Comparison of ENCODE assay signal across 1 mouse cellular context in the genomic region with DNA sequence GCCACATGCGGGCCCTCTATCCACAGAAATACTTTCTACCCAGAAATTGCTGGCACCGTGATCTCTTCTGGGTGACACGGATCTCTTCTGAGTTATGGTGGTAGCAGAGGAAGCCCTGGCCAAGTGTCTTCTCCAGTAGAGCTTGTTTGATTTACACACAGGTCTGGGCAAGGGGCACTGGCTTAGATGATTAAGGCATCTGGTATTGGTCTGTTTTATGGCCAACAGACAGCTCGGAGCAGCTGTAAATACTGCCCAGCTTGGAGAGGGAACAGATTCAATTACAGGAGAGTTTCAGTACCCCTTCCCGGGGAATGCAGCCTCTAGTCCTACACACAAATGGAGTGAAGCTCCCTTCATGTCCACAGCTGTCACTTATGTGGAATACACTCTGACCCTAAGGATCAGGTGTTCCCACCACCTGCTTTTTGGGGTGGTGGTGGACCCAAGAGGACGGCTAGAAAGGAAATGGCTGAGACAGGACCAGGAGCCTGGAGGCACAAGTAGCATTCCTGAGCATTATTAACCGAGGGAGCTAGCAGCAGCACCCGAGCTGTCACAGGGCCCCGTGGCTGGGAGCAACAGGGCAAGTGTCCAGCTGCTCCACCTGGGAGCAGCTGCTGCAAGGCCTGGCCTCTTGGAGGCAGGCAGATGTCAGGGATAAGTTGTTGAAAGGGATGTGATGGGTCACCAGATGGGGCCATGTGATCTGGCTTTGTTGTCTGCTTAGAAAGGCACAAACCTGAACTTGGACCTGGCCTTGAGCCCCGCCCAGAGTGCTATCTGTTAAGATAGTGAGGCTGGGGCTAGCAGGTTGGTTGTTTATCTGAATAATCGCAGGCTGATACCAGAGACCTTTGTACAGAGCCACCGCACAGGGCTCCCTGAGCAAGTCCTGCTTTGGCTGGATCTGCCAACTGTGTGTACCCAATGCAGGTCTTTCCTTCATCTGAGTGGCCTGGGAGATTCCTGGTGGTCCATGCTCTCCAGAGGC.
A peak's percentile ranks its signal among the peaks of the same experiment; 100 is the strongest.
TF ChIP-seq lines count a peak whose summit lies in the region.

No protein-coding gene starts in this region.

TF ChIP-seq in C2C12, 6 proteins besides CTCF, POLR2A, EP300 and RAD21:
- TF ChIP-seq MYOD1 (IDR thresholded peaks at IDR 0.05; ENCODE audit: control insufficient read depth, insufficient read length, low read depth) (peak; percentile 3), FOSL1 (IDR thresholded peaks at IDR 0.05; ENCODE audit: insufficient read depth, low read length, poor library complexity, severe bottlenecking) (no peak)
